Comparison of ENCODE assay signal across 19 mouse cellular contexts in the genomic region with DNA sequence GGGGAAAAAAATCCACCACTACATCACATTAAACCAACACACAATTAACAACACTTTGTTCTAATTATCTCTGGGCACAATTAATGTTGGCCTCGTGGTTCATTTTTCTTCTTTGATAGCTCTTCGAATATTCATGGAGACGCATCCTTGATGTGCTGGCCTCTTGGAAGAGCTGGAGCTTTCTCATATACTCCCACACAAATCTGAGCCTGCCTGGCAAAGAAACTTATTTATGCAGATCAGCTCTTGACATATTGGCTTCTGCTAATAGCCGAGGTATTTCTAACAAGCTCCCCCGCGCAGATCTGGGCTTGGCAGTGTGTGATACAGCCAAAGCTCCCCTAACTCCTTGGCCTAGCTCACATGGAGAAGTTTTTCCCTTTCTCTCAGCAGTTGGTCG.
DNase-seq lines count a peak whose midpoint lies in the region; ATAC-seq and TF ChIP-seq lines count a peak whose summit lies in the region.
"Had no signal": no experiment of that assay in that cellular context is flagged by ENCODE, and none has a peak within 500 bp of the region (broad histone marks: within the 10 kb centered on the region; RNA-seq: fewer than 3 reads in every experiment).

No protein-coding gene starts in this region.

- no peak overlapping the region for H3K27ac ChIP-seq in forebrain, postnatal 0 days (ENCODE audit: low read depth, low read length)
- no peak overlapping the region for H3K27ac ChIP-seq in heart, embryonic 10.5 days
- H3K27ac ChIP-seq: left cerebral cortex, adult 2 months; limb, embryonic 12.5 days; liver, embryonic 12.5 days had no signal

- H3K4me1 ChIP-seq in forebrain, postnatal 0 days (ENCODE audit: insufficient read depth): no peaks in the 10 kb centered on the region
- H3K4me1 ChIP-seq in heart, embryonic 10.5 days: no peaks in the 10 kb centered on the region
- H3K4me1 ChIP-seq: limb, embryonic 12.5 days; liver, embryonic 12.5 days had no signal

- TF ChIP-seq POLR2A in brain, embryonic 14.5 days (IDR thresholded peaks at IDR 0.05; ENCODE audit: borderline replicate concordance, extremely low read depth, insufficient read depth, insufficient read length, poor library complexity, severe bottlenecking): no peak

- no peak overlapping the region for H3K9ac ChIP-seq in forebrain, postnatal 0 days
- H3K9ac ChIP-seq: limb, embryonic 12.5 days; liver, embryonic 12.5 days had no signal

- no peak for TF ChIP-seq CTCF in brain, embryonic 14.5 days (IDR thresholded peaks at IDR 0.05; ENCODE audit: borderline replicate concordance, extremely low read depth, insufficient read depth, insufficient read length)
- no peak for TF ChIP-seq CTCF in forebrain, postnatal 0 days (IDR thresholded peaks at IDR 0.05; ENCODE audit: low read depth)

- peak; percentile 53; the same call in 1 of the 2 replicates for ATAC-seq in forebrain, postnatal 0 days
- ATAC-seq: inflammation-experienced regulatory T-cells, adult 6 months; liver, embryonic 12.5 days had no signal

- H3K4me3 ChIP-seq in forebrain, postnatal 0 days (ENCODE audit: low read depth, low read length): no peak overlapping the region
- H3K4me3 ChIP-seq in heart, embryonic 10.5 days: no peak overlapping the region
- H3K4me3 ChIP-seq: left cerebral cortex, adult 2 months; limb, embryonic 12.5 days; liver, embryonic 12.5 days had no signal

- no peaks in the 10 kb centered on the region for H3K36me3 ChIP-seq in forebrain, postnatal 0 days (ENCODE audit: insufficient read depth)
- no peaks in the 10 kb centered on the region for H3K36me3 ChIP-seq in heart, embryonic 10.5 days
- H3K36me3 ChIP-seq: limb, embryonic 12.5 days; liver, embryonic 12.5 days had no signal

- WGBS in forebrain, postnatal 0 days: 30% methylated on average over 7 of the region's 7 CpGs
- 81% methylated on average over 7 of the region's 7 CpGs for WGBS in heart, embryonic 10.5 days

- no peak overlapping the region for H3K4me2 ChIP-seq in forebrain, postnatal 0 days (ENCODE audit: low read depth)
- H3K4me2 ChIP-seq: limb, embryonic 12.5 days; liver, embryonic 12.5 days had no signal

- no peaks in the 10 kb centered on the region for H3K27me3 ChIP-seq in forebrain, postnatal 0 days (ENCODE audit: insufficient read depth, low read length)
- no peaks in the 10 kb centered on the region for H3K27me3 ChIP-seq in heart, embryonic 10.5 days (ENCODE audit: insufficient read depth, poor library complexity, severe bottlenecking)
- H3K27me3 ChIP-seq: limb, embryonic 12.5 days; liver, embryonic 12.5 days had no signal

- peak; percentile 3 to 13 for DNase-seq in left cerebral cortex, adult 9 months (ENCODE audit: low spot score in 2 of 2)
- no peak for DNase-seq in left cerebral cortex, postnatal 36 days (ENCODE audit: low spot score in 2 of 2)
- DNase-seq in brain, embryonic 14.5 days (ENCODE audit: low read depth): peak; percentile 66
- peak; percentile 25 for DNase-seq in forebrain, postnatal 0 days
- peak; percentile 20 to 51 for DNase-seq in layer of hippocampus, postnatal 14 days (ENCODE audit: low spot score in 2 of 2)
- no peak for DNase-seq in testis, postnatal 10 days (ENCODE audit: low spot score)
- no peak for DNase-seq in heart, embryonic 10.5 days (ENCODE audit: low spot score)
- DNase-seq: adrenal gland, adult 2 months; embryo, embryonic 11 days; gastrocnemius, postnatal 36 days; kidney, adult 2 months; kidney, postnatal 10 days; lung, adult 2 months; lung, postnatal 4 days; thymus, postnatal 4 days had no signal

- H3K9me3 ChIP-seq in forebrain, postnatal 0 days (ENCODE audit: low read length): no peaks in the 10 kb centered on the region
- H3K9me3 ChIP-seq in heart, embryonic 10.5 days: no peaks in the 10 kb centered on the region
- H3K9me3 ChIP-seq: limb, embryonic 12.5 days; liver, embryonic 12.5 days had no signal

- intact Hi-C loops in left cerebral cortex, postnatal 36 days (cut with DNase I): no loop called here

Comparison
In these comparisons a context has a peak if more than half of its experiments do, and no peak if none do; other contexts are left out.
1. DNase-seq: peak in left cerebral cortex, adult 9 months (2 of 2), brain, embryonic 14.5 days (single experiment), forebrain, postnatal 0 days (single experiment) and layer of hippocampus, postnatal 14 days (2 of 2); none in left cerebral cortex, postnatal 36 days (0 of 2), testis, postnatal 10 days (single experiment) and heart, embryonic 10.5 days (single experiment).